Mouse (Mus musculus): ENCODE data around the gene 2410131K14Rik.

DNA sequence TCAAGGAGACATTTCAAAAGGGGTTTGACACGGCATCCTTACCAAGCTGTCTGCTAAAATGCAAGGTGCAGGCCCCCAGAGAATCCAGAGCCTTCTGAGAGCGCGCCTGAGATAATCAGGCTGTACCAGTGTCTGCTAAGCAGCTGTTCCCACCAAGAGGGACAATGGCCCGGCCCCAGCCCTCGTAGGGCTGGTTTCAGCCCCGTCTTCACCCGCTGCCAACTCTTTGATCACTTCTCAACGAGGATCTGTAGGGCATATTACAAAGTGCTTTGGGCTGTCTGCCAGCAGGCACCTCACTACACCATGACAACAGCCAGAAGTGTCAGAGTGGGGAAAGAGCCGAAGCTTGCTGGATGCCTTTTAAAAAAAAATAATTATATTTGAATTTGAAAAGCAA lies 29.5 kb downstream of the 2410131K14Rik start:
- TF ChIP-seq CTCF (IDR thresholded peaks at IDR 0.05; ENCODE audit: control insufficient read depth, insufficient read depth, insufficient read length) (no peak), MAX (IDR thresholded peaks at IDR 0.05) (no peak), CEBPB (IDR thresholded peaks at IDR 0.05; ENCODE audit: low read depth) (no peak), MYOD1 (IDR thresholded peaks at IDR 0.05; ENCODE audit: control insufficient read depth, insufficient read length, low read depth) (no peak), FOSL1 (IDR thresholded peaks at IDR 0.05; ENCODE audit: insufficient read depth, low read length, poor library complexity, severe bottlenecking) (no peak), MYOG (IDR thresholded peaks at IDR 0.05; ENCODE audit: control insufficient read depth, extremely low read depth, insufficient read length) (no peak), USF1 (IDR thresholded peaks at IDR 0.05; ENCODE audit: low read depth) (no peak)

All from C2C12 (cell line).